Mouse (Mus musculus): ENCODE results near the gene Tmem119.

DNA sequence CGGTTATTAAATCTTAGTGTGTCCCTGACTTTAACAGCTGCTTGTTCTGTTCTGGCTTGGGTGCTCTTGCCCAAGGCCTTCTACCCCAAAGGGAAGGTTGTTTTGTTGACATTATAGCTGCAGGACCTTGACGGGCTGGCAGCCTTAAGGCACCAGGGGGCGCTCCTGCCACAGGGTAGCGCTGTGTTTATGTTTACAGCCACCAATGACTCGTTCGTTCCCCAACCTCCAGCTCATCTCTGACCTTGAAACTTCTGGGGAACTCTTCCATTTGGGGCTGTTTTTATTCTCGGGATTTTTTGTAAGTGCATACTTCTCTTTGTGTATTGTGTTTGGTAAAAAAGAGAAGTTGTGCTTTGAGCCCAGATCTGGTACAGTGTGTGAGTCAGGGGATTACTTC is 26.7 kb downstream of the Tmem119 start:
- TF ChIP-seq SRF (IDR thresholded peaks at IDR 0.05; ENCODE audit: control insufficient read depth, insufficient read length, low read depth) (no peak), POLR2AphosphoS2 (IDR thresholded peaks at IDR 0.05; ENCODE audit: insufficient read length, low read depth) (no peak), E2F4 (IDR thresholded peaks at IDR 0.05; ENCODE audit: insufficient read depth) (no peak), CEBPB (IDR thresholded peaks at IDR 0.05; ENCODE audit: insufficient read depth, poor library complexity, severe bottlenecking) (no peak)
